Mouse (Mus musculus) liver, adult 2 months (tissue): ENCODE measurements at regions not wholly inside any gene's neighbourhood (a gene's known extent, or its start where the extent isn't known, plus 50 kb on each side); places are given as distances from the start of the nearest gene placed in this dataset.

Experiments
- DNase-seq: peaks from one replicate; pipeline ENCODE4 v3.0.0-alpha.2; 2011; ENCODE audit warnings: low read depth, low spot score; ENCODE audit errors: extremely low read depth
- H3K27ac ChIP-seq: fragments of 200-500 bp; replicated peaks from 2 replicates; pipeline ENCODE4 v1.5.1; 2012; ENCODE audit warnings: low read depth, mild to moderate bottlenecking, control low read depth, inconsistent platforms, low read length; ENCODE audit not compliant: insufficient read depth
- H3K27me3 ChIP-seq: fragments of 200-500 bp; 2 replicates; pipeline ENCODE4 v1.6.1; 2012; ENCODE audit warnings: mild to moderate bottlenecking, moderate library complexity, low read length, inconsistent platforms; ENCODE audit not compliant: control insufficient read depth, insufficient read depth
- H3K36me3 ChIP-seq: fragments of 200-500 bp; 2 replicates; pipeline ENCODE4 v1.6.1; 2012; ENCODE audit warnings: low read length, inconsistent platforms; ENCODE audit not compliant: control insufficient read depth, insufficient read depth
- H3K4me1 ChIP-seq: fragments of 200-500 bp; 2 replicates; pipeline ENCODE4 v1.6.1; 2011; ENCODE audit warnings: low read length; ENCODE audit not compliant: control insufficient read depth, insufficient read depth
- H3K4me3 ChIP-seq: fragments of 200-500 bp; 2 replicates; pipeline ENCODE4 v1.5.1; 2011; ENCODE audit warnings: low read depth, mild to moderate bottlenecking, control low read depth, low read length, moderate library complexity; ENCODE audit not compliant: insufficient read depth
- H3K79me2 ChIP-seq: fragments of 200-500 bp; 2 replicates; pipeline ENCODE4 v1.6.1; 2012; ENCODE audit warnings: inconsistent platforms, mild to moderate bottlenecking, low read length, moderate library complexity; ENCODE audit not compliant: control insufficient read depth, insufficient read depth
- H3K9ac ChIP-seq: fragments of 200-500 bp; 2 replicates; pipeline ENCODE4 v1.6.1; 2012; ENCODE audit warnings: low read depth, mild to moderate bottlenecking, control low read depth, inconsistent platforms, low read length
- CTCF ChIP-seq: fragments of 200-500 bp; IDR thresholded peaks from 2 replicates; pipeline ENCODE4 v1.5.1; 2011; ENCODE audit warnings: low read depth, low read length, control low read depth
- POLR2A ChIP-seq: fragments of 200-500 bp; IDR thresholded peaks from 2 replicates; pipeline ENCODE4 v1.6.1; 2011; ENCODE audit warnings: low read length, control low read depth; ENCODE audit not compliant: insufficient read depth; ENCODE audit errors: extremely low read depth
- WGBS: fragments of 180-500 bp; shearing (Covaris S2); methylation state at CpG from one replicate; pipeline ENCODE4 v1.1.7; 2018; 5-methylcytosine and 5-hydroxymethylcytosine counted together

GRCm38 (mm10) chr6:81751631-81752030, 171.8 kb upstream of the Gcfc2 start:
- no peak for DNase-seq
- no peak overlapping the region for H3K27ac ChIP-seq
- no peaks in the 10 kb centered on the region for H3K36me3 ChIP-seq
- TF ChIP-seq POLR2A: no peak
- no peak for TF ChIP-seq CTCF
- H3K9ac ChIP-seq: no peak overlapping the region
- H3K4me3 ChIP-seq: no peak overlapping the region
- H3K4me1 ChIP-seq: no peaks in the 10 kb centered on the region
- no peaks in the 10 kb centered on the region for H3K27me3 ChIP-seq
- 83% methylated on average over 5 of the region's 5 CpGs for WGBS
- no peaks in the 10 kb centered on the region for H3K79me2 ChIP-seq

- Histone ChIP-seq H3K4me3 (no peak overlapping the region), H3K4me1 (no peaks in the 10 kb centered on the region), H3K79me2 (no peaks in the 10 kb centered on the region), H3K27me3 (no peaks in the 10 kb centered on the region), H3K36me3 (no peaks in the 10 kb centered on the region), H3K9ac (no peak overlapping the region), H3K27ac (no peak overlapping the region)
- TF ChIP-seq CTCF: no peak
- TF ChIP-seq POLR2A: no peak
- 78% methylated on average over 7 of the region's 7 CpGs for WGBS
- no peak for DNase-seq
Measured at GRCm38 (mm10) chr6:81756242-81756641, 167.2 kb upstream of the Gcfc2 start.

GRCm38 (mm10) chr6:81758876-81759275, 164.6 kb upstream of the Gcfc2 start:
- no peak overlapping the region for H3K27ac ChIP-seq
- 79% methylated on average over 5 of the region's 5 CpGs for WGBS
- no peak overlapping the region for H3K4me3 ChIP-seq
- H3K4me1 ChIP-seq: no peaks in the 10 kb centered on the region
- no peak for DNase-seq
- no peaks in the 10 kb centered on the region for H3K36me3 ChIP-seq
- no peaks in the 10 kb centered on the region for H3K27me3 ChIP-seq
- no peak overlapping the region for H3K9ac ChIP-seq
- H3K79me2 ChIP-seq: no peaks in the 10 kb centered on the region
- TF ChIP-seq POLR2A: no peak
- TF ChIP-seq CTCF: no peak

GRCm38 (mm10) chr6:81760181-81760580, 163.3 kb upstream of the Gcfc2 start:
- 77% methylated on average over 2 of the region's 2 CpGs for WGBS
- no peaks in the 10 kb centered on the region for H3K27me3 ChIP-seq
- no peaks in the 10 kb centered on the region for H3K79me2 ChIP-seq
- no peak overlapping the region for H3K27ac ChIP-seq
- no peaks in the 10 kb centered on the region for H3K4me1 ChIP-seq
- no peak for DNase-seq
- H3K4me3 ChIP-seq: no peak overlapping the region
- no peak for TF ChIP-seq POLR2A
- no peak for TF ChIP-seq CTCF
- H3K9ac ChIP-seq: no peak overlapping the region
- H3K36me3 ChIP-seq: no peaks in the 10 kb centered on the region

GRCm38 (mm10) chr6:81765831-81766230, 157.6 kb upstream of the Gcfc2 start:
- TF ChIP-seq CTCF: no peak
- TF ChIP-seq POLR2A: no peak
- WGBS: 87% methylated on average over 7 of the region's 7 CpGs

GRCm38 (mm10) chr6:81766800-81767199, 156.7 kb upstream of the Gcfc2 start:
- 75% methylated on average over 4 of the region's 4 CpGs for WGBS

More at GRCm38 (mm10) chr6:81765831-81766230, 157.6 kb upstream of the Gcfc2 start:
- Histone ChIP-seq H3K4me3 (no peak overlapping the region), H3K27me3 (no peaks in the 10 kb centered on the region), H3K4me1 (no peaks in the 10 kb centered on the region), H3K9ac (no peak overlapping the region), H3K79me2 (no peaks in the 10 kb centered on the region), H3K36me3 (no peaks in the 10 kb centered on the region), H3K27ac (no peak overlapping the region)
- no peak for DNase-seq

More at GRCm38 (mm10) chr6:81766800-81767199, 156.7 kb upstream of the Gcfc2 start:
- no peak overlapping the region for H3K27ac ChIP-seq
- H3K27me3 ChIP-seq: no peaks in the 10 kb centered on the region
- H3K4me1 ChIP-seq: no peaks in the 10 kb centered on the region
- no peak overlapping the region for H3K9ac ChIP-seq
- TF ChIP-seq CTCF (no peak), POLR2A (no peak)
- H3K36me3 ChIP-seq: no peaks in the 10 kb centered on the region
- no peak overlapping the region for H3K4me3 ChIP-seq
- DNase-seq: no peak
- H3K79me2 ChIP-seq: no peaks in the 10 kb centered on the region
